Mouse (Mus musculus) heart, adult 9 months (tissue): ENCODE data around the gene Tm9sf4.

Source experiments
- DNase-seq, 2 experiments: peaks; one replicate each; pipeline ENCODE4 v3.0.0; 2022; ENCODE audit warnings: low spot score in 2 of 2

Tm9sf4 gene

DNA sequence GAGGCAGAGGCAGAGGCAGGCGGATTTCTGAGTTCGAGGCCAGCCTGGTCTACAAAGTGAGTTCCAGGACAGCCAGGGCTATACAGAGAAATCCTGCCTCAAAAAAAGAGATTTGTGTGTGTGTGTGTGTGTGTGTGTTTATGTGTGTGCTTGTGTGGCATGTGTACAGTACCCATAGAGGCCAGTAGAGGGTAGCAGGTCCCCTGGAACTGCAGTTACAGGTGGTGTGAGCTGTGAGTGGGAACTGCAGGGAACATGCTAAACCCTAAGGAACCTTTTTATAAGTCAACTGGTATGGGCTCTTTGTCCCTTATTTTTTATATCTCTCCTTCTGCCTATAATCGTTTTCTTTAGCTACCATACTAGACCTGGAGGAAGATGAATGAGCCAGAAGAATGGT, 3.8 kb upstream of the Tm9sf4 start:
- DNase-seq = no peak

DNA sequence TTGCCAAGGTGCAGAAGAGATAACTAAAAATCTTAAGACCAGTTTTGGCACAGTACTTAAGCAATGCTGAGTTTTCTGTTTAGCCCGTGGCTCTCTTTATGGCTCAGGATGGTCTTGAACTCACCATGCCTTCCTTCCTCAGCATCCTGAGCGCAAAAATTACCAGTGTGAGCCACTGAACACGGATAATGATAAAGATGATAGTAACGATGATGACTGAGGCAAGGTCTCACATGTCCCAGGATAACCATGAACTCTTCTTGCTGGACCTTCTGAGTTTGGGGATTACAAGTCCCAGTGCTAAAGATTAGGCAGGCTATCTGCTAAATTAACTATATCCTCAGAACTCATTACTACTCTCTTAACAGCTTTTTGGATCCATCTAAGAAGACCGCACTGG, 970 bp upstream of the Tm9sf4 start:
- no peak for DNase-seq

DNA sequence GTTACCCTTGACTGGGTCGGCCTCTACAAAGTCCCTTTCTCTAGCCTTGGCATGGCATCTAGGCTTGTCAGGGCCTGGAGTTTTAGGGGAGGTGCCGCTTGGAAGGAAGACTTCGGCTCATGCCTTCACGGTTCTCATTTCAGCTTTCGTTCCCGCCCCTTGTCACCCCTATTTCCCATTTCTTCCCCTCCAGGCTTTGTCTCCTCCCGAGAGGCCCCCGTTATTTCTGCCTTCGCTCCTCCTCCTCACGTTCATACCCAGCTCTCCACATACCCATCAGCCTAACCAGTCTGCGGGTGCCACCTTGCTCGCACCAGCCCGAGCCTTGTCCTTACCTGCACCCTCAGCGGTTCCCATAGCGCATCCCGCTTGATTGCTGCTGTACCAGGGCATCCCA, 579 bp downstream of the Tm9sf4 start:
- DNase-seq = no peak

DNA sequence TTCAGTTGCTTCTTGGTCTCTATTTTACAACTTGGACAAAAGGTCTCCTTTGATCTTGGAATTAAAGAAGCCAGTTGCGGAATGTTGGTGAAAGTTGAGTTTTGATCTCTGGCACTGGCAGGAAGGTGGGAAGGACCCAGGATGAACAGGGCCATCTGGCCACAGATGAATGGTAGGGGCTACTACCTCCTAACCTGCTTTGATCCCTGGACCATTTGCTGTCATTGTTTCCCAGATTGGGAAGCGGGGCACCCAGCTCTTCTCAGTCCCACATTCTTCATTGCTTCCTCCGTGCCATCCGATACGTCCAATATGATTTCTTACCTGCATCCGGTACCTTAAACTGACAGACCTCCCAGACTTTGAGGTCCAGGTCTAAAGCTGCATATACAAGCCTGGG, 6.0 kb downstream of the Tm9sf4 start:
- DNase-seq = no peak

DNA sequence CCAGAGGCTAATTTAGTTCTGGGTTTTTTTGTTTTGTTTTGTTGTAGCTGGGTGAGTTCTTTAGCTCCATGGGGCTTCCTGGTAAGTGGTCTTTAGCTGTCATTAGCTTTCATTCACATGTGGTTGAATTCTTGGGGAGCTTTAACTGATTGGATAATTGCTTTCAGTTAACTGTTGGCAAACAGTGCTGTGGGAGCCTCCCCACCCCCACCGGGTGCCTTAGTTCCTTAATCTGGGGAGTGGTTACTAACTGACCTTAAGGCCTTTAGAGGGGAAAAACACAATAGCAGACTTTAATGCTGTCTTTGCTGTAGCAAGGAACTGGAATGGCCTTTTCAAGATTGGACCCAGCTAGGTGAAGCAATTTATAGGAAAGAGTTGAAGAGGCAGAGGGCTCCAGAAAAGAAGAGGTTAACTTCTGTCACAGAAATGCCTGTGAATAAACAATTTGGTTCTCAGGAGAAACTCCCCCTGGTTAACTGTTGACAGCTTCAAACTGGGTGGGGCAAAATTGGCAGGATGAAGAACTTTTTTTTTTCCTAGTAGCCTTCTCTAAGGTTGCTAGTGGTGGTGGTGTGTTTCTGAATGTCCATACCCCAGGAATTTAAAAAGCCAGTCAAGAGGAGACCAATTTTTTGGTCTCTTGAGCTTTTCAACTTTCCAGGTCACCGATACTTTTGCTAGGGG, 7.2 kb downstream of the Tm9sf4 start:
- no peak for DNase-seq

DNA sequence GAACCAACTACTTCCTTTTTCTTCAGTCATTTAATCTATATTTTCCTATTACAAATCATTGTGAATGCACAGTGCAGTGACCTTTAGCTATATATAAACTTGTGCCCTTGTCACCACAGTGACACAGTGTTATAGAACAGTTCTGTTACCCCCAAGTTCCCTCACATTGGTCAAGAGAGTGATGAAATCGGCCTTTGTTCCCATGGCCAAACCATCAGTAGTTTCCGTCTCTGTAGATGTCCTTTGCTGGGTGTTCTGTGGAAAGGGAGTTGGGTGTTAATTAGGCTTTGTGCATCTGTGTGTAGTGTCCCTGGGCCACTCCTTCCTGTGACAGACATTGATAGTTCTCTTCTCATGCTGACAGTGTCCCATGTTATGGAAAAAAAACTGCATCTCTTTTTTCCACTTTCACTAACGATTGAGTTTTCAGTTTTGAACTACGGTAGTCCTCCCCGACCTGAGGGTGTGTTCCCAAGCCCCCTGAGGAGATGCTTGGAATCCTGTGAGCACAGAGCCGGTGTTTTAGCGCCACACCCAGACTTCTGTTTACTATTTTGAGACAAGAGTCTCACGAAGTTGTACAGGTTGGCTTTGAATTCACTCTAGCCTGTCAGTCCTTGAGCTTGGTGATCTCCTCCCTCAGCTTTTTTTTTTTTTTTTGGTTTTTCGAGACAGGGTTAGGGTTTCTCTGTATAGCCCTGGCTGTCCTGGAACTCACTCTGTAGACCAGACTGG, 9.6 kb downstream of the Tm9sf4 start:
- no peak for DNase-seq

DNA sequence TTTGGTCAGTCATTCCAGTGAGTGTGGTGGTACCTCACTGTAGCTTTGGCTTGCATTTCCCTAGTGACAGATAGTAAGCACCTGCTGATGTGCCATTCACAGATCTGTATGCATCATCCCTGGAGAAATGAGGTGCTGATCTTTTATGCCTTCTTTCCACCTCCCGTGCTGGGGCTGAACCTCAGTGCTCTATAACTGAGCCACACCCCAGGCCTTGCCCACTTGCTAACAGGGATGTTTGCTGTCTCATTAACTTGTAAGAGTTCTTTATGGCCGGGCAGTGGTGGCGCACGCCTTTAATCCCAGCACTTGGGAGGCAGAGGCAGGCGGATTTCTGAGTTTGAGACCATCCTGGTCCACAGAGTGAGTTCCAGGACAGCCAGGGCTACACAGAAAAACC, 10.9 kb downstream of the Tm9sf4 start:
- DNase-seq = no peak

DNA sequence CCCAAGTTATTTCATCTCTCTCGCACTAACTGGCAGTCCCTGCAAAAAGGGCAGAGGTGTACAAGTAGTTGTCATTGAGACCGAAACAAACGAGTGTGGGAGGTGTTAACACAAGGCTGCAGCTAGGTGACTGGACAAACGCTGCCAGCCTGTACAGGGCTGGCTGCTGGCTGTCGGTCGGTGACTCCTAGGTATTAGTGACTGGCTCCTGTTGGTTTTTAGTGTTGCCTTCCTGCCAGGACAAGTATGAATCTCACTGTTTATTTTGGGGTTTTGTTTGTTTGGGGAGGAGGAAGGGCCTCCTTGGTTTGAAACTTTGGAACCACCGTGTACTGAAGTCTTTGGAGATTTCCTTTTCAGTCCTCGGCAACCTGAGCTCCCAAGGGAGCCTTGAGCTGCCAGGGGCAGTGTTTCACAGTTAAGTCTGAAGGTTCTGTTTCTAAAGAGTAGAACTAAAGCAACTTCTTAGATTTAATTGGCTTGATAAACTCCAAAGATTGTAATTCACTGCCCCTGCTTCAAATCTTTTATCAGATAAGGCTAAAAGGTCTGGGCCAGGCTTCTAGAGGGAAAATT, 15.0 kb downstream of the Tm9sf4 start:
- peak in 1 of 2 experiments; percentile 13 for DNase-seq

DNA sequence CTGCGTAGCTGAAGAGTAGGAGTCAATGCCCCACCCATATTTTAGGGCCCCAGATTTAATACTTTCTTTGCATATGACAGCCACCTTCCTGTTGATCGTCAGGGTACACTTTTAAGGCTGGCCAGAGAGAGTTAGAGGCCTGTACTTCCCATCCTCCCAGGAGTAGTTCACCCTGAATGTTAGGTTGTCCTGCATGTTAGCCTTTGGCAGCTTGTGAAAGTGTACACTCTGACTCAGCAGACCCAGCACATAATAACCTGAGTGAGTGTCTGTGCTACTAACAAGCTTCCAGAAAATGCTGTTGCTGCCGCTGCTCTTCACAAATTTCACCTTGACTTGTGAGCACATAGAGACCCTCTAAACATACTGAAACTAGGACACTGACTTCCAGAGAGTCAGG, 16.1 kb downstream of the Tm9sf4 start:
- no peak for DNase-seq

DNA sequence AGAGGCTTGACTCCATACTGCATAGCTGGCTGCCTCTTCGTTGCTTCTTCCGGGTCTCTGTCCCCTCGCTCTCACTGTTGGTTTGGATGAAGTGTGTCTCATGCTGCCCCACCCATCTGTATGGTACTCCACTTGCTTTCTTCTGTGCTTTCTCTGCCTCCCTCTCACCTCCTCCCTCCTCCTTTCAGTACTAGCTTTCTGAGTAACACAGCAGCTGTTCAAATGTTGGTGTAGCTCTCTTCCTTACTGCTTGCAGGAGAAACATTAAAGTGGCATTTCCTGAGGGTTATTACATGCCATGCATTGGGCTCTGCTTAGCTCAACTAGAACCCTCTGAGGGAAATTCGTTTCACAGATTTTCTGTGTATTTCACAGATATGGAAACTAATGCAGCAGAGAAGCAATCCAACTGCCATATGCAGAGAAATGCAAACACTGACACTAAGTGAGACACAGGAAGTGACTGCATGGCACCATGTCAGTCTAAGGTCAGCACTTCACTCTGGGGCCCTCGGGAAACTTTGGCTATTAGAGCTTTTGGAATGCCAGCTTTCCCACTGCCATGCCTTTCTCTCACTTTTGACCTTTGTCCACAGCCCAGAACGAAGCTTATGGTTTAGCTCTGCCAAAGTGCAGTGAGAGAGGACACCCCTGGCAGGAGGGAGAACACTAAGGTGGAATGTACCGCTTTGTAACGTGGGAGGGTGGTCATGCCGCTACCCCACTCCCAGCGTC, 18.2 kb downstream of the Tm9sf4 start:
- no peak for DNase-seq

DNA sequence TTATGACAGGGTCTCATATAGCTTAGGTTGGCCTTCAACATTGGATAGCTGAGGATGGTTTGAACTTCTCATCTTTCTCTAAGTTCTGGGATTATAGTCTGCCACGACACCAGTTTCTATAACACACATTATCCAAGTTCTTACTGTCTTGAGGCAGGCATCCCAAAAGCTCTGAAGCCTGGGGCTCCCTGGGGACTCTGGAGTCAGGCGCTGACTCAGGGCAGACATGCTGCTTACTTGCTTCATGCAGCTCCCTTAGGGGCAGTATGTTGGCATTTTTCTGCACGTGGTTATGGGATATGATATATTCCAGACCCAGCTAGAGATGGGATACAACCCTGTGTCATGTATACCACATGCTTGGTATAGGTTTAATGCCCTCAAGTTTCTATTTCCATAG, 18.9 kb downstream of the Tm9sf4 start:
- no peak for DNase-seq

DNA sequence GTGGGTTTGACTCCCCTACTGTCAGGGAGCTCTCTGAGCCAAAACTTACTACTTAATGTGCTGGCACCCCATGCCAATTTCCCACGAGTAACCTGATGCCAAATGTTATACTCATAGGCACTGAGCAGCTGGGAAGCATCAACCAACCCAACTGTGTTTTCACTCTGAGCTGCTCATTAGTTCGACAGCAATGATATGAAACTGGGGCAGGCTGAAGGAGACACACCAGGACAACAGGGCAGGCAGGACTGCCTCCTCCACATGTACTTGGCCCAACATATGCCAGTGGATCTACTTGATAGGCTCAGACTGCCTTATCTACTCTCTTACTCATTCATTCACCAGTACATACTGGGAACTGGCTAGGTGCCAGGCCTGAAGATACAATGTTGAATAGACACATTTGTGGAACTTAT, 25.1 kb downstream of the Tm9sf4 start:
- no peak for DNase-seq

DNA sequence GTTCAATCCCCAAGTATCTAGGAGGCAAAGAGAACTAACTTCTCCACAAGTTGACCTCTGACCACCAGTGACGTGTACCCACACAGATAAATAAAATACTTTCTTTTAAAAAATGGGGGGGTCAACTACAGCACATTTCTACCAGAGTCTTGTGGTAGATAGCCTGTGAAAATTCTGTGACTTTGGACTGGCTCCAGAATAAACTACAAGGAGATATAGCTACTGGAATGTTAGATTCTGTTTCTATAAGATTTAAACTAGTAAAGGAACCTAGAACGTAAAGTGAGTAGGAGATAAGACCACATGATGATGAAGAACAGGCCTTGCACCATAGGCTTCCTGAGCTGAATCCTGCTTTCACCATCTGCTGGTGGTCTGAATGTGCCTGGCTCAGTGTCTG, 26.7 kb downstream of the Tm9sf4 start:
- DNase-seq = no peak

DNA sequence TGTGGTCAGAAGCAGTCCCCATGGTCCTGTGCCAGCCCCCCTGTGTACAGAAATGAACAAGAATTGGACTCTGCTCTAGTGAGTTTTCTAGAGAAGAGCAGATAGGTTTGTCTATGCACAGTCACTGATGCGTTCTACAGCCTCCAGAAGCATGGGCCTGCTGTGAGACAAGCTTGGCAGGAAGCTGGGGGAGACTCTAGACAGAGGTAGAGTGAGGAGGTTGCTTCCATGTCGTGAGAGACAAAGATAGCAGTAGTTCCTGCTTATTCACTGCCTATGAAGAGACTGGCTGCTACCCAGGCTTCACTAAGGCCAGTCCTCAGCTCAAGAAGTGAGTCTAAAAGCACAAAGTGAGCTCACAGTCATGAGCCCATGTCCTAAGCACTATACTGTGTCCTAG, 30.1 kb downstream of the Tm9sf4 start:
- DNase-seq = no peak

DNA sequence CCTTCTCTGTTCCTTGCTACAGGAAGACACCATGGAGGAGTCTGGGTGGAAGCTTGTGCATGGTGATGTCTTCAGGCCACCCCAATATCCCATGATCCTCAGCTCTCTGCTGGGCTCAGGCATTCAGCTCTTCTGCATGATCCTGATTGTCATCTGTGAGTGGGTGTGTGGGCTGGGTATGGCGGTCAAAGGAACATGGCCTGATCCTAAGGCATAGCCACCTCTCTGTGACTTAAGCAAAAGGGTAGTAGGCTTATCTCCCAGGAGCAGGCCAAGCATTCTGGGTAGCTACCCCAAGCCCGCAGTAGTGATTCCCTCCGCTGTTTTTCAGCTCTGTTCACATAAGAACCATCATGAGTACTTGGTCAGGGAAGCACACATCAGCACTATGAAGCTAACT, 33.2 kb downstream of the Tm9sf4 start:
- no peak for DNase-seq

DNA sequence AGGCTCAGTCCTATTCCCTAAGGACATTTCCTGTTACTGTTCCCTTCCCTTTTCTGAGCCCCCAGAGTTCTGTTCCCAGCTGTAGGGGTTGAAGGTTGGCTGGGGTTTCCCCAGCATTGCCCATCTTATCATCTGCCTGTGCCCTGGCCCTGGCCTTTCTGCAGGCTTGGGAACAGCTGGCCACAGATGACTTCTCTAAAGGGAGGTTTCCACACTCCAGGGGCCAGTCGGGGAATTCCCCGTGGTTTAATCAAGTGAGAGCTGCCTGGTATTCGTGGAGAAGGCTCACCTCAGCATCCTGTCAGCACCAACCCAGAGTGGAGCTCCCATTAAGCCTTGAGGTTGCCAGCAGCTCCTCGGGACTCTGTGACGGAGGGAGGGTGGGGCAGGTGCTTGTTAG, 37.4 kb downstream of the Tm9sf4 start:
- DNase-seq = peak in 1 of 2 experiments; percentile 26

DNA sequence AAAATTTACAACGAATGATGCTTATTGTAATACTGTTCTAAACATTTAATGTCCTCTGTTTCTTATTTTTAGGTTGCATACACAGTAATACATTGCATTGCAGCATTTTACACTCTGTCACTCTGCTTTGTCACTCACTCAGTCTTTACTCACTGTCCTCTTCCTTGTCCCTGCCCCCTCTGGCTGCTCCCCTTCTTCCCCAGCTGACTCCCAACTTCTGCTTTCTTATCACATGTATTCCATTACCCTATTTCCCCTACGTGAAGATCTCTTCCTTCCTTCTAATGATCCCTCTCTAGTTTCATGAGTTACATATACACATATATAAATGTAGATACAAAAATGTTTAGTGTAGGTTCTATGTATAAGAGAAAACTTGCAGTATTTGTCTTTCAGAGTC, 38.0 kb downstream of the Tm9sf4 start:
- DNase-seq = peak in 1 of 2 experiments; percentile 26

DNA sequence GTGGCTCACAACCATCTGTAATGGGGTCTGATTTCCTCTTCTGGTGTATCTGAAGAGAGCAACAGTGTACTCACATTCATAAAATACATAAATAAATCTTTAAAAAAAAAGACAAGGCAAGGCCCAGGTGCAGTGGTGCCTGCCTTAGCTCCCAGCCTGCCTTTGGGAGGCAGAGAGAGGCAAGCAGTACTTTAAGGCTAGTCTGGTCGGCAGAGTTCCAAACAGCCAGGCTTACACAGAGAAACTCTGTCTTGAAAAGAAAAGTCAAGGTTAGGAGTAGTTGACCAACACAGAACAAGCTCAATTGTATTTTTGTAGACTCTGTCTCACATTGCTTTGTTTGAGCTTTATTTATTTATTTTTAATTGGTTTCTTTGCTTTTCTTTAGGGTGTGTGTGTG, 41.7 kb downstream of the Tm9sf4 start:
- no peak for DNase-seq

DNA sequence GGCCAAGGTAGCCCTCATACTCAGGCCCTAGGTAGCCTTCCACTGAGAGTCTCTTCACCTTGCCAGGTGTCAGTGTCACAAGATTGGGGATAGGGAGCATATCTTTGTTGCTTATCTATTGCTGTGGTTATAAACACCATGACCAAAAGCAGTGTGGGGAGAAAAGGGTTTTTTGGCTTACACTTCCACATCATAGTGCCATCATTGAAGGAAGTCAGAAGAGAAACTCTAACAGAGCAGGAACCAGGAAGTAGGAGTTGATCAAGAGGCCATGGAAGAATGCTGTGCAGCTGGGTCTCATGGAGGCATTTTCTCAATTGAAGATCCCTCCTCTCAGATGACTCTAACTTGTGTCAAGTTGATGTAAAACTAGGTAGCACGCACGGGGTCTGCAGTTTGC, 47.0 kb downstream of the Tm9sf4 start:
- DNase-seq = no peak

DNA sequence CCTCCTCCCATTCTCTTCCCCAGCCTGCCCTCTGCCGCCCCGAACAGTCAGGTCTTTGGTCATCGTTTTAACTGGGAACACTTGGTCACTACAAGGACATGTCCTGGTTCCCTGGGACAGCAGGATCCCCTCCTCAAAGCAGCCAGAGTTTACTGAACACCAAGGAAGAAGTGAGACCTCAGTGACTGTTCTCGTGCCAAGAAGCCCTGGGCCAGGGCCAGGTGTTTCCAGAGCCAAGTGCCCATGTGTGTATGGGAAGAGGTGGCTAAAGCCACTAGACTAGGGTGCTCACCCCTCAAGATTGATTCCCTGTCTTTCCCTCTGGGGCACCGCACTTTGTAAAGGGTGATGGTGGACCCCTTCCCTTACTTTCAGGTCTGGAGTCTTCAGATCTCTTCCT, 48.2 kb downstream of the Tm9sf4 start:
- no peak for DNase-seq

DNA sequence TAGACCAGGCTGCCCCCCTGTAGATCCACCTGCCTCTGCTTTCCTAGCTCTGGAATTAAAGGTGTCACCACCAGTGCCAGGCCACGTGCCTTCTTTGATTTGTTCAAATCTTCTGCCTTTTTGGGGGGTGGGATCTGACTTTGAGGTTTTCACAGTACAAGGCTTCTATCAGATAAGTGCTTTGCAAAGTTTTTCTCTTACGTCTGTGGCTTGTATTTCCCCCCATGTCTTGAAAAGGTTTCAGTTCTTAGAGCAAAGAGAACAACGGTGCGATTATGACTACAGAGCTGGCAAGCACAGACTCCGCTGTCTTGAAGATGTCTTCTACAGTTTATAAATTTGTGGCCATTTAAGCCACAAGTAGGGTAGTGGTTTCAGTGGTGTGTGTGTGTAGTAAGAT, 50.3 kb downstream of the Tm9sf4 start:
- DNase-seq = no peak

DNA sequence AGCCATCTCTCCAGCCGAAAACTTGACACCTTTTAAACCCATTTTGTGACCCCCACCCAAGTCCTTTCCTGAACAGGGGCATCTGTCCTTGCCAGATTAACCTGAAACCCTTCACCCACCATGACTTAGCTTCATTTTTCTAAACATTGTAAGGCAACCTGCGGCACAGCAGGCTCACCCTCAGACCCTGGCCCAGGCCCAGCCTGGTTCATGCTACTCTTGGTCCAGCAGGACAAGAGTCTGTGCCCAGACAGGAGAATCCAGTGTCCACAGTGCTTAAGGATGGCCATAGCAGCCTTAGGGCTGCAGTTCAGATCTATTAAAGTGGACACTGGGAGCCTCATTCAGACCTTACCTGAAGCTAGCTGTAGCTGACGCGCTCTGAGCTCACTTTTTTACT, 52.2 kb downstream of the Tm9sf4 start:
- DNase-seq = no peak
